In the genomic region with DNA sequence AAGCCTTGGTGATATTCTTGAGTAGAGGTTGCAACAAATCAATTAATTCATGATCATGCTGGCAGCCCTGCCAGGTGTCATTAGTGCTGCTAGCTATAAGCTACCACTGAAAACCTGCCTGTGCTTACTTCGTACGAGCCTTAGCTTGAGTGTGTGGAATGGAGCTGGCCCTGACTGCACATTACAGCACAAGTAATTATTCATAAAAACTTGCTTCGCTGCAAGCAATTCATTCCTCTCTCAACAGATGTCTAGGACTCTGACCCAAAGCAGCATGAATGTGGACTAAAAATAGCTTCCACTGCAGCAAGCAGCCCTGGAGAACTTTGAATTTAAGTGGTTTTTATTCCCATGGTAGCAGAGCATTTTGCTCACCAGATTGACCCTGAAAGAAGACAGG, we compare ENCODE assay signal across 8 mouse cellular contexts.
DNase-seq lines count a peak whose midpoint lies in the region; ATAC-seq lines count a peak whose summit lies in the region.

No protein-coding gene starts in this region.

- no peak for DNase-seq in frontal cortex, postnatal 10 days (ENCODE audit: low spot score in 2 of 2)
- peak; percentile 1 to 9 for DNase-seq in right cerebral cortex, adult 2 months (ENCODE audit: low spot score in 2 of 2)
- DNase-seq in right cerebral cortex, postnatal 4 days = no peak
- DNase-seq in kidney, postnatal 14 days = peak; percentile 28
- DNase-seq in telencephalon, adult 2 months (ENCODE audit: low read depth, low spot score) = peak; percentile 29
- no peak for DNase-seq in natural killer cell, adult 2 months (ENCODE audit: low spot score in 2 of 2)
- DNase-seq in ovary, postnatal 14 days (ENCODE audit: low spot score) = no peak

- ATAC-seq in frontal cortex, adult (ENCODE audit: low TSS enrichment) = peak; percentile 52

Comparison
In these comparisons a context has a peak if more than half of its experiments do, and no peak if none do; other contexts are left out.
1. DNase-seq: peak in right cerebral cortex, adult 2 months (2 of 2), kidney, postnatal 14 days (single experiment) and telencephalon, adult 2 months (single experiment); none in frontal cortex, postnatal 10 days (0 of 2), right cerebral cortex, postnatal 4 days (single experiment), natural killer cell, adult 2 months (0 of 2) and ovary, postnatal 14 days (single experiment).